Mouse (Mus musculus) erythroblast, embryonic 14.5 days (primary cell): ENCODE measurements around the gene Plxna1. TPM values are rescaled to one million over a fixed set of nuclear protein-coding genes. Genes with fewer than 3 reads are reported as not detected.

Experiments used
- H3K27me3 ChIP-seq: 2 replicates; pipeline ENCODE4 v1.6.1; 2012; ENCODE audit warnings: inconsistent platforms; ENCODE audit not compliant: control insufficient read depth
- H3K36me3 ChIP-seq: 2 replicates; pipeline ENCODE4 v1.6.1; 2012; ENCODE audit warnings: mild to moderate bottlenecking, inconsistent platforms; ENCODE audit not compliant: control insufficient read depth
- H3K4me1 ChIP-seq: 2 replicates; pipeline ENCODE4 v1.6.1; 2012; ENCODE audit warnings: inconsistent platforms; ENCODE audit not compliant: control insufficient read depth
- H3K4me3 ChIP-seq: replicated peaks from 2 replicates; pipeline ENCODE3; 2012; ENCODE audit warnings: moderate library complexity, mild to moderate bottlenecking, inconsistent platforms
- H3K9me3 ChIP-seq: 2 replicates; pipeline ENCODE4 v1.6.1; 2012; ENCODE audit warnings: low read length, inconsistent platforms, mixed read lengths; ENCODE audit not compliant: control insufficient read depth
- GATA1 ChIP-seq: IDR thresholded peaks from 2 replicates; pipeline ENCODE4 v1.6.1; 2012; ENCODE audit warnings: low read length, inconsistent platforms, mixed read lengths
- TAL1 ChIP-seq: IDR thresholded peaks from 3 replicates; pipeline ENCODE4 v1.6.1; 2012; ENCODE audit warnings: low read length, inconsistent platforms, mixed read lengths
- polyA plus RNA-seq: library from polyadenylated mRNA; stranded (reverse); fragments of >175 nt; gene quantifications from 2 replicates; pipeline ENCODE4 v1.2.3, GENCODE M21; 2012

The Plxna1 gene
- polyA plus RNA-seq, 1 experiment, result 0.04 TPM

GRCm38 (mm10) chr6:89354076-89354475, 8.3 kb downstream of the Plxna1 start:
- peaks cover 35% of the 10 kb centered on the region for H3K36me3 ChIP-seq
- H3K4me1 ChIP-seq, result peaks cover 13% of the 10 kb centered on the region
- H3K9me3 ChIP-seq, result no peaks in the 10 kb centered on the region
- H3K4me3 ChIP-seq, result no peak overlapping the region
- no peak for TF ChIP-seq GATA1
- no peak for TF ChIP-seq TAL1
- no peaks in the 10 kb centered on the region for H3K27me3 ChIP-seq

- TF ChIP-seq TAL1 (no peak), GATA1 (no peak)
- Histone ChIP-seq H3K4me1 (peaks cover 4% of the 10 kb centered on the region; the same call in 1 of the 2 replicates), H3K36me3 (peaks cover 35% of the 10 kb centered on the region), H3K27me3 (no peaks in the 10 kb centered on the region), H3K4me3 (no peak overlapping the region), H3K9me3 (no peaks in the 10 kb centered on the region)
Observed at GRCm38 (mm10) chr6:89353101-89353500, 9.3 kb downstream of the Plxna1 start.

DNA sequence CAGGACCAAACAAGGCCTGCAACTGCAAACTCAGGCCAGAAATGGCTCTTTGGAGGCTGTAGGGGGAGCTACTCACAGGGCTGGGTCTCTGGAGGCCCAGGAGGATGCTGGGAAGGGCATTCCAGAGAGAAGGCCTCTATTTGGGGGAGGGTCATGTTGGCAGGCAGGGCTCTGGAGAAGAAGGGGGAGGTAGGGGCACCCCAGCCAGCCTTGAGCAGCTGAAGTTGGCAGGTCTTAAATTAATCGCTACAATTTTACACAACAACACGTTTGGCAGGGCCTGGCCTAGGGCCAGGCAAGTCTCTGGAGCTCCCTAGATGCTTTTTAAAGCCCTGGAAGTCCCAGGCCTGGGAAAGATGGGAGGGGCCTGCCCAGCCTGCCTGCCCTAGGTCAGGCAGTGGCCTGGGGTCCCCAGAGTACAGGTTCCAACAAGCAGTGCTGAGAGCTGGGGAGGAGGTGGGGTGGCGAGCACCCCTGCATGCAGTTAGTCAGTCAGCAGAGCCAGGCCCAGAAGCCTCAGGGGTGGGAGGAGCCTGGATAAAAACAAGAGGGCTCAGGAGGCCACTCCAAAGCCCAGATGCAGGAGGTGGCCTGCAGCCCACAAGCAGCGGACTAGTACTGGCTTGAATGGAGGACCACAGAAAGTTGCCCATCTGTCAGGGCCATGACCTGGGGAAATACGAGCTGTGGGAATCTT, 10.8 kb downstream of the Plxna1 start:
- peaks cover 4% of the 10 kb centered on the region; the same call in 1 of the 2 replicates for H3K4me1 ChIP-seq
- peaks cover 37% of the 10 kb centered on the region for H3K36me3 ChIP-seq
- no peak for TF ChIP-seq GATA1
- no peak for TF ChIP-seq TAL1
- no peak overlapping the region for H3K4me3 ChIP-seq
- no peaks in the 10 kb centered on the region for H3K27me3 ChIP-seq
- H3K9me3 ChIP-seq, result no peaks in the 10 kb centered on the region

DNA sequence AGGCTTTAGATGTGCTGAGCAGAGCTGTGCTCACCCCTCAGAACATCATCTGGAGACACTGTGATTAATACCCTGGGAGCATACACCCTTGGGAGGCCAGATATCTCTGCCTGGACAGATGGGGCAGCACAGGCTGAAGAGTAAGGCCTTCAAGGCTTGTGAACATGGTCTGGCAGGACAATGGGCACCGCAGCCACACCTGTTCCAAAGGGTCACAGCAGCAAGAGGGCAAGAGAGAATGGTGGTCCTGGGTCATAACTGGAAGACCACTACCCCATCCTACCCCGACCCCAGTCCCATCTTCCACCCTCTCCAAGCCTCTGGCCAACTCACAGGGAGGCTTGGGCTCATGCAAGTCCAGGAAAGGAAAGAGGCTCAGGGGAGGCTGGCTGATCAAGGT, 11.9 kb downstream of the Plxna1 start:
- Histone ChIP-seq H3K4me3 (no peak overlapping the region), H3K4me1 (peaks cover 4% of the 10 kb centered on the region; the same call in 1 of the 2 replicates), H3K27me3 (no peaks in the 10 kb centered on the region), H3K36me3 (peaks cover 28% of the 10 kb centered on the region), H3K9me3 (no peaks in the 10 kb centered on the region)
- no peak for TF ChIP-seq TAL1
- TF ChIP-seq GATA1, result no peak

- peaks cover 28% of the 10 kb centered on the region for H3K36me3 ChIP-seq
- H3K27me3 ChIP-seq, result no peaks in the 10 kb centered on the region
- H3K4me1 ChIP-seq, result peaks cover 4% of the 10 kb centered on the region; the same call in 1 of the 2 replicates
- H3K4me3 ChIP-seq, result no peak overlapping the region
- H3K9me3 ChIP-seq, result no peaks in the 10 kb centered on the region
- TF ChIP-seq TAL1 (no peak), GATA1 (no peak)
Observed at GRCm38 (mm10) chr6:89350037-89350515, 12.3 kb downstream of the Plxna1 start.

- Histone ChIP-seq H3K36me3 (peaks cover 24% of the 10 kb centered on the region), H3K4me1 (peaks cover 4% of the 10 kb centered on the region; the same call in 1 of the 2 replicates), H3K9me3 (no peaks in the 10 kb centered on the region), H3K4me3 (no peak overlapping the region), H3K27me3 (no peaks in the 10 kb centered on the region)
- no peak for TF ChIP-seq TAL1
- TF ChIP-seq GATA1, result no peak
Observed at GRCm38 (mm10) chr6:89348363-89348762, 14.1 kb downstream of the Plxna1 start.

DNA sequence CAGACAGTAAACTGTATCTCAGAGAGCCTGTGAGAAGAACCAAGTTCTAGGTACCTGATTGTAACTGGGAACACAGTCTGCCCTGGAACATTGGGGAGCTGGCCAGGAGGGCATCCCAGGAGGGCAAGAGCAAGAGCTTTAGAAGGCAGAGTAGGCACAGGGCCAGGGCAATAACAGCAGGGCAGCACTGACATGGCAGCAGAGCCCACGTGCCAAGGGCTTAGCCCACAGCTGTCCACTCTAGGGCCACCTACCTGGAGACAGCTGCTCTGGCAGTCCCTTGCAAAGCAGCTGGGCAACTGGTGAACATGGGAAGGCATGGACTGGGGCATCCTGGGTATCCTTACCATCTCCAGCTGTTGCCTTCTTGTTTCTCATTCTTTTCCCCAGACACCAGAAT, 14.6 kb downstream of the Plxna1 start:
- Histone ChIP-seq H3K9me3 (no peaks in the 10 kb centered on the region), H3K4me1 (peaks cover 4% of the 10 kb centered on the region; the same call in 1 of the 2 replicates), H3K36me3 (peaks cover 27% of the 10 kb centered on the region), H3K4me3 (no peak overlapping the region), H3K27me3 (no peaks in the 10 kb centered on the region)
- TF ChIP-seq TAL1 (no peak), GATA1 (no peak)

GRCm38 (mm10) chr6:89345855-89346254, 16.6 kb downstream of the Plxna1 start:
- no peaks in the 10 kb centered on the region for H3K27me3 ChIP-seq
- H3K9me3 ChIP-seq, result no peaks in the 10 kb centered on the region
- no peak overlapping the region for H3K4me3 ChIP-seq
- TF ChIP-seq GATA1 (no peak), TAL1 (no peak)
- H3K36me3 ChIP-seq, result peaks cover 44% of the 10 kb centered on the region
- H3K4me1 ChIP-seq, result peaks cover 2% of the 10 kb centered on the region; the same call in 1 of the 2 replicates

DNA sequence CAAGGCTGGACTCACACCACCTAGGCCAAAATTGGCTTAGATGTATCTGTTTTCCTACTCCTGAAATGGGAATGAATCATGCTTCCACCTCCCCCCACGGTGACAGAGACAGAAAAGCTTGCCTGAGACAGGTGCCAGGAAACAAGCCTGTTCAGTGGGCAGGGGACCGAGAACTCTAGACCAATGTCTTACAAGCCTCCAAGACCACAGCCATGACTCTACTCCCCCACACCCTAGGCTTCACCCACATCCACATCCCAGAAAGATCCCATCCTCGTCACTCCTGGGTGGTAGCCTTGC, 17.0 kb downstream of the Plxna1 start:
- no peak overlapping the region for H3K4me3 ChIP-seq
- peaks cover 48% of the 10 kb centered on the region for H3K36me3 ChIP-seq
- no peaks in the 10 kb centered on the region for H3K9me3 ChIP-seq
- H3K4me1 ChIP-seq, result peaks cover under 1% of the 10 kb centered on the region; the same call in 1 of the 2 replicates
- TF ChIP-seq GATA1, result no peak
- TF ChIP-seq TAL1, result no peak
- H3K27me3 ChIP-seq, result no peaks in the 10 kb centered on the region
